Mouse (Mus musculus) cortical plate, adult 2 months (tissue): ENCODE measurements at regions not wholly inside any gene's neighbourhood (a gene's known extent, or its start where the extent isn't known, plus 50 kb on each side); places are given as distances from the start of the nearest gene placed in this dataset.

Experiments used
- H3K27ac ChIP-seq: fragments of 200-500 bp; 2 replicates; pipeline ENCODE4 v1.5.1; 2012; ENCODE audit warnings: low read length, control low read depth, inconsistent platforms; ENCODE audit not compliant: insufficient read depth
- H3K4me1 ChIP-seq: fragments of 200-500 bp; 2 replicates; pipeline ENCODE4 v1.6.1; 2011; ENCODE audit warnings: low read length; ENCODE audit not compliant: control insufficient read depth, insufficient read depth
- H3K4me3 ChIP-seq: fragments of 200-500 bp; 2 replicates; pipeline ENCODE4 v1.5.1; 2011; ENCODE audit warnings: mild to moderate bottlenecking, low read length, control low read depth; ENCODE audit not compliant: insufficient read depth
- CTCF ChIP-seq: fragments of 200-500 bp; IDR thresholded peaks from 2 replicates; pipeline ENCODE4 v1.5.1; 2011; ENCODE audit warnings: mild to moderate bottlenecking, control low read depth, low read length; ENCODE audit not compliant: insufficient read depth; ENCODE audit errors: extremely low read depth
- POLR2A ChIP-seq: fragments of 200-500 bp; IDR thresholded peaks from 2 replicates; pipeline ENCODE4 v1.6.1; 2011; ENCODE audit warnings: mild to moderate bottlenecking, low read length, control low read depth; ENCODE audit not compliant: insufficient read depth; ENCODE audit errors: extremely low read depth

GRCm38 (mm10) chr10:24490432-24490831 lies 104.8 kb upstream of the Ccn2 start:
- no peak for TF ChIP-seq POLR2A
- no peak for TF ChIP-seq CTCF
- H3K27ac ChIP-seq = no peak overlapping the region
- H3K4me3 ChIP-seq = no peak overlapping the region
- no peaks in the 10 kb centered on the region for H3K4me1 ChIP-seq

- Histone ChIP-seq H3K4me3 (no peak overlapping the region), H3K27ac (no peak overlapping the region), H3K4me1 (no peaks in the 10 kb centered on the region)
- no peak for TF ChIP-seq POLR2A
- no peak for TF ChIP-seq CTCF
These were observed 103.4 kb upstream of the Ccn2 start for GRCm38 (mm10) chr10:24491848-24492247.

DNA sequence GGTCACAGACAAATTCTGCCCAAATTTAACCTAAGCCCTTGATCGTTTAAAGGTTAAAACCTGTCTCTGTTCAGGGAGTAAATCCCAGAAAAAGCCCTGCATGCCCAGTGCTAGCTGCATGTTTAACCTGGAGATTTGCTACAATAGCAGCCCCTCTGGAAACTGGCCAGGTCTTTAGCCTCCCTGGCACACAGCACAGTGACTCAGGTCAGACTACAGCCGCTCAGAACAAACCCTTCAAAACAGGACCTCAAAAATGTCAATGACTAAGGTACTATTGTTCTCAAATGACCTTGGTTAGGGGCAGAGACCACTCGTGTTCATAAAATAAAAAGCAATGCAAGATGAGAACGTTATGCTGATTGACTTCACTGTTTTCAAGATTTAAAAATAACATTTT lies 101.8 kb upstream of the Ccn2 start:
- TF ChIP-seq POLR2A (no peak), CTCF (no peak)
- Histone ChIP-seq H3K4me1 (no peaks in the 10 kb centered on the region), H3K4me3 (no peak overlapping the region), H3K27ac (no peak overlapping the region)

GRCm38 (mm10) chr10:24493936-24494335 lies 101.3 kb upstream of the Ccn2 start:
- no peak overlapping the region for H3K4me3 ChIP-seq
- no peak overlapping the region for H3K27ac ChIP-seq
- H3K4me1 ChIP-seq = no peaks in the 10 kb centered on the region
- TF ChIP-seq CTCF (no peak), POLR2A (no peak)

GRCm38 (mm10) chr10:24519795-24520512 lies 75.3 kb upstream of the Ccn2 start:
- Histone ChIP-seq H3K4me1 (no peaks in the 10 kb centered on the region), H3K4me3 (no peak overlapping the region), H3K27ac (no peak overlapping the region)
- TF ChIP-seq POLR2A = no peak

DNA sequence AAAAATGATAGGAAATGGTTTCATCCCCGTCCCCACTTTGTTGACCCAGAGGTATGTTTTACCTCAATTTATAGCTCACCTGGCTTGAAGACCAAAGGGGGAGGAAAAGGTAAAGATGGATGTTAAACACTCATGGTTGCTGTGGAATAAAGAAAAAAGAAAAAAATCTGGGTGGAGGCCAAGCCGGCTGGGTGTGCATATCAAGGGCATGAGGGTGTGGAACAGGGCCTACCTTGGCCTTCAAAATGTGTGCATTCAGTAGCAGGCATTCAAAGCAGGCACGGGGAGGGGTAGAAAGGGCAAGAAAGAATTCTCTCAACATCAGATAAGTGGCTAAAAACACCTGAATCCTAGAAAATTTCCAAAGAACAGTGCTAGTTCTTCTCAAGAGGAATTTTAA lies 74.7 kb upstream of the Ccn2 start:
- no peak for TF ChIP-seq POLR2A
- no peak for TF ChIP-seq CTCF
- H3K4me3 ChIP-seq = no peak overlapping the region
- H3K4me1 ChIP-seq = no peaks in the 10 kb centered on the region
- no peak overlapping the region for H3K27ac ChIP-seq

DNA sequence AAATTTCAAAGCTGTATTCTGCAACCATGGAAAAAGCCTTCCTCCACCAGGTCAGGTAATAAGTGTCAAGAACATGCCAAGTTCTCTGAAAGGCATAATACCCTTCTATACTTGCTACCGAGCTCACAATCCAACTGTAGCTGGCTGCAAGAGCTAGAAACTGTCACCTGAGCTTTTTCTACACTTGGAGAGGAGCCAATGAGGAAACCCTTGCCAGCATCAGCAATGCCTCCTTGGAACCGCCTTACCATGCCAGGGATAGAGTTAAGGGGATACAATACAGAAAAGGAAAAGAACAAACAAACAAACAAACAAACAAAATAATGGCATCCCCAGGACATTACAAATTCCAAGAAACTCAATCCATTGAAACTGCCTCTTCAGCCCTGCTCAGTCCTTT lies 62.5 kb upstream of the Ccn2 start:
- Histone ChIP-seq H3K4me3 (no peak overlapping the region), H3K4me1 (no peaks in the 10 kb centered on the region), H3K27ac (no peak overlapping the region)
- TF ChIP-seq POLR2A = no peak

DNA sequence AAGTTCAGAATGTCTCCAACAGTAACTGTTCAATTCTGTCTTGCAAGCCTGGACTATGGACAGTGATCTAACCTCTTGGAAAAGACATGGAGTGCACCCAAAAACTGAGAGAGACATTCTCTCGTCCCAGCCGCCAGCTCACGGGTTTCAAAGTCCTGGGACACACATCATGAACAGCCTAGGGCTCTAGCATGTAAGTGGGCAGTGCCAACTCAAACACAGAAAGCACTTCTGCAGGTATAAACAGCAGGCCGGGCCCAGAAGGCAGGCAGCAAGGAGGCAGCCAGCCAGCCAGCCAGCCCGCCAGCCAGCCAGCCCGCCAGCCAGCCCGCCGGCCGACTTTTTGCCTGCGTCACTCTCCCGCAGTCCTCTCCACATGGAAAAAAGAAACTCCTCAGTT lies 60.3 kb upstream of the Ccn2 start:
- no peak for TF ChIP-seq POLR2A
- TF ChIP-seq CTCF = no peak
- H3K4me3 ChIP-seq = no peak overlapping the region
- H3K4me1 ChIP-seq = no peaks in the 10 kb centered on the region

DNA sequence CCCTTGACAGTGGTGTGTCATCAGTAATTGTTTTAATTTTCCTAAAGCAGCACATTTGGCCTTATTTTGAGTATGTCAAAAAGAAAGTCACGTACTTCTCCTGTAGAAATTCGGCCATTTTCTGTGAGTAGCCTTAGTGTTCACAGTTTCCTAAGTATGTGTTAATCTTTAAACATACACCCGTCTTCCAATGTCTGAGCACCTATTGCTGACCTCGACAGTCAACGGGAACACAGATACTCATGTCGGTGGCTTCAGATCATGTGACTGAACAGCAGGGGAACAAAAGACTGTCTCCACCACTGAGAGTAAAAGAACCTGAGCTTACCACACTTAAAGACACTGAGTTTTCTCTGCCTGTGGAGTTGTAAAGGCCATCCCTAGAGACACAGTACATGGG lies 59.8 kb upstream of the Ccn2 start:
- H3K27ac ChIP-seq = no peak overlapping the region
- H3K4me3 ChIP-seq = no peak overlapping the region
- TF ChIP-seq CTCF = no peak
- no peak for TF ChIP-seq POLR2A
- H3K4me1 ChIP-seq = no peaks in the 10 kb centered on the region

More for the DNA sequence above, 60.3 kb upstream of the Ccn2 start:
- H3K27ac ChIP-seq = no peak overlapping the region

- TF ChIP-seq POLR2A = no peak
- no peak for TF ChIP-seq CTCF
- H3K4me3 ChIP-seq = no peak overlapping the region
- no peak overlapping the region for H3K27ac ChIP-seq
- H3K4me1 ChIP-seq = no peaks in the 10 kb centered on the region
These were observed 53.3 kb upstream of the Ccn2 start for GRCm38 (mm10) chr10:24541990-24542389.
